Mouse (Mus musculus): ENCODE measurements around the gene Samd4b. TPM values are rescaled to one million over a fixed set of nuclear protein-coding genes. Genes with fewer than 3 reads are reported as not detected.

Samd4b gene
- total and polyA plus RNA-seq, 3 experiments: 6.4 to 45.9 TPM; not detected in 1

DNA sequence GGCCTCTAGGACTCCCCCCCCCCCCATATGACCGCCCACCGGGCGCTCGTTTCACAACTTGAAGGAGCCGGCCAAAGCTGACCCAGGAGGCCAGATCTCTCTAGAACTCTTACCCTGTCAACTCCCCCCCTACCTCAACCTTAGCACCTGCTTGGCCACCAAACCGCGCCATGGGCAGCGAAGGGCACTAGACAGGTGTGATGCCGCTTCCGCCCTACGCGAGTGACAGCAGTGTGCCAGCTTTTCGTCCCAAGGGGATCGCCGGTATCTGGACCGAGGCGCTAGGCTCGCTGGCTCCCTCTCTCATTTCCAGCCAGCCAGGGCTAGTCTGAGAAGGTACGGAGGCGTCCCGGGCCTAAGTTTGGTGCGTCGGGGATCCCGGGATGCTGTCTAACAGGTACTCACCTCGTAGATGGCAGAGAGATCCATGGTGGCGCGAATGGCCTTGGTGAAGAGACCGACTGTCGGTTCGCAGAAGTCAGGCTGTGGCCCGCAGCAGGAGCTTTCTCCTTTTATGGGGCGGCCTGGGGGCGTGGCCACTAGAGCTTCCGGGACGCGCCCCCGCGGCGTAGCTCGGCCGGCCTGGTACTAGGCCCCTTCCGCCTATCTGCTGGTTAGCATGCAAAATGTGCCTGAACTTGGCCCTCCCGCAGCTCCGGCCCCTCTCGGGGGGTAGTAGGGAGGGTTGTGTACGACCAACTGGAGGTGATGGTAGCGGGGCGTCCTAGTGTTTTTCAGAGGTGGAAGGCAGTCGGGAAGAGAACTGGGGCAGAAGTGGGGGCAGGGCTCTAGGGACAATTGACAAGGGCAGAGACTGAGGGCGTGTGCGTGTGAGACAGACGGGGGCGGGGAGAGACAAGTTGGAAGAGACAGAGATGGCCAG lies 218.9 kb downstream of the Samd4b start:
- H3K36me3 ChIP-seq (ENCODE audit: control insufficient read depth in 1 of 2, insufficient read depth in 2 of 2, low read length in 2 of 2): peaks cover 0 to 20% of the 10 kb centered on the region in 2 experiments; a peak in 2 of 4 replicates
- peaks cover 3% of the 10 kb centered on the region for H3K79me2 ChIP-seq (ENCODE audit: control insufficient read depth, insufficient read depth, low read length, poor library complexity)
- DNase-seq (ENCODE audit: low read depth, low spot score): peak; percentile 96
- TF ChIP-seq USF2 (IDR thresholded peaks at IDR 0.05; ENCODE audit: borderline replicate concordance in 1 of 2, insufficient read depth in 1 of 2, low read depth in 1 of 2, low read length in 2 of 2): no peak
- TF ChIP-seq UBTF (IDR thresholded peaks at IDR 0.05; ENCODE audit: borderline replicate concordance, insufficient read depth, low read depth, low read length): no peak
- TF ChIP-seq GABPA (IDR thresholded peaks at IDR 0.05; ENCODE audit: low read depth, low read length): 0 out of 2 replicates have a peak, but pooled peaks have one; percentile 10
- TF ChIP-seq TCF12 (IDR thresholded peaks at IDR 0.05; ENCODE audit: low read depth, low read length): peak; percentile 54
- TF ChIP-seq CHD2 (IDR thresholded peaks at IDR 0.05; ENCODE audit: low read length): peak; percentile 45
- TF ChIP-seq ELF1 (IDR thresholded peaks at IDR 0.05; ENCODE audit: low read depth, low read length): peak; percentile 88
- TF ChIP-seq TBP (IDR thresholded peaks at IDR 0.05; ENCODE audit: low read depth, low read length): peak; percentile 96
- peak; percentile 57 for TF ChIP-seq ETS1 (IDR thresholded peaks at IDR 0.05; ENCODE audit: low read depth, low read length)
- TF ChIP-seq MXI1 (IDR thresholded peaks at IDR 0.05; ENCODE audit: low read depth, low read length): peak; percentile 83
- TF ChIP-seq MAZ (IDR thresholded peaks at IDR 0.05; ENCODE audit: low read depth, low read length): peak; percentile 83; the same call in 1 of the 2 replicates
- TF ChIP-seq EP300 (IDR thresholded peaks at IDR 0.05; ENCODE audit: low read depth in 1 of 2, low read length in 2 of 2): peak in 1 of 2 experiments; percentile 30; a peak in 1 of 4 replicates
- peak; percentile 97 for TF ChIP-seq POLR2AphosphoS2 (IDR thresholded peaks at IDR 0.05; ENCODE audit: low read length)
- TF ChIP-seq ZMIZ1 (IDR thresholded peaks at IDR 0.05; ENCODE audit: low read depth, low read length): peak; percentile 99
- TF ChIP-seq BHLHE40 (IDR thresholded peaks at IDR 0.05; ENCODE audit: borderline replicate concordance, low read depth, low read length): no peak; the same call in 1 of the 2 replicates
- no peak for TF ChIP-seq ZNF384 (IDR thresholded peaks at IDR 0.05; ENCODE audit: low read depth, low read length)
- TF ChIP-seq NELFE (IDR thresholded peaks at IDR 0.05; ENCODE audit: low read depth, low read length): peak; percentile 97
- no peak for TF ChIP-seq RCOR1 (IDR thresholded peaks at IDR 0.05; ENCODE audit: low read depth, low read length)
- peak; percentile 10; the same call in 1 of the 2 replicates for TF ChIP-seq SMC3 (IDR thresholded peaks at IDR 0.05; ENCODE audit: low read depth, low read length)
- peak; percentile 98 to 99 for TF ChIP-seq POLR2A (IDR thresholded peaks at IDR 0.05; ENCODE audit: control insufficient read depth in 1 of 2, insufficient read depth in 1 of 2, low read depth in 1 of 2, low read length in 2 of 2, poor library complexity in 1 of 2)
- no peak; the same call in 1 of the 2 replicates for TF ChIP-seq MYC (IDR thresholded peaks at IDR 0.05; ENCODE audit: low read depth, low read length)
- peak; percentile 10; the same call in 1 of the 2 replicates for TF ChIP-seq MAX (IDR thresholded peaks at IDR 0.05; ENCODE audit: low read length)
- peak; percentile 79 for TF ChIP-seq HCFC1 (IDR thresholded peaks at IDR 0.05; ENCODE audit: low read depth, low read length)
- peak; percentile 84 for TF ChIP-seq SIN3A (IDR thresholded peaks at IDR 0.05; ENCODE audit: low read length)
- no peak for TF ChIP-seq MYB (IDR thresholded peaks at IDR 0.05; ENCODE audit: low read depth, low read length)
- TF ChIP-seq CTCF (IDR thresholded peaks at IDR 0.05 in 2 of 3, conservative IDR thresholded peaks at IDR 0.05 in 1 of 3; ENCODE audit: control insufficient read depth in 1 of 3, insufficient read depth in 1 of 3, low read depth in 2 of 3, low read length in 3 of 3, poor library complexity in 1 of 3, severe bottlenecking in 1 of 3): no peak
- H3K9me3 ChIP-seq (replicated peaks; ENCODE audit: insufficient read depth, low read length): no peaks in the 10 kb centered on the region
- H3K27ac ChIP-seq (ENCODE audit: control insufficient read depth, low read depth, low read length): peak overlapping the region; percentile 95
- peaks cover 6 to 35% of the 10 kb centered on the region in 2 experiments for H3K4me1 ChIP-seq (ENCODE audit: control insufficient read depth in 1 of 2, insufficient read depth in 2 of 2, low read length in 2 of 2)
- H3K27me3 ChIP-seq (ENCODE audit: control insufficient read depth in 1 of 2, insufficient read depth in 2 of 2, low read length in 2 of 2): no peaks in the 10 kb centered on the region
- peak overlapping the region; percentile 69 to 77 for H3K4me3 ChIP-seq (ENCODE audit: control insufficient read depth in 1 of 2, insufficient read depth in 1 of 2, low read depth in 2 of 2, low read length in 2 of 2)
- peak overlapping the region; percentile 86 for H3K9ac ChIP-seq (ENCODE audit: control insufficient read depth, low read depth, low read length, poor library complexity, severe bottlenecking)

All from MEL (cell line).